Mouse (Mus musculus) embryonic stem cell, embryonic (primary cell): ENCODE measurements at regions not wholly inside any gene's neighbourhood (a gene's known extent, or its start where the extent isn't known, plus 50 kb on each side); places are given as distances from the start of the nearest gene placed in this dataset.

Experiments
- CTCF ChIA-PET, 4 experiments: fragments of 300-600 bp in 2 of 4; fragments of 350-600 bp in 2 of 4; sonication (Branson Sonifier 250); formaldehyde crosslinking; loops; one replicate each; lab custom pipeline; 2022; ENCODE audit warnings: inconsistent platforms in 2 of 4; lab: Charles Lee
- POLR2A ChIA-PET, 4 experiments: fragments of 300-600 bp in 2 of 4; fragments of 350-600 bp in 2 of 4; sonication (Branson Sonifier 250); formaldehyde crosslinking; loops; one replicate each; lab custom pipeline; 2022; ENCODE audit warnings: antibody characterized with exemption in 4 of 4, inconsistent platforms in 1 of 4; lab: Charles Lee

- ChIA-PET POLR2A (interaction anchor here in 1 of 4 experiments (1.0 kb wide), 1 partner anchor 21 kb away, joined by 3 read pairs; no protein-coding TSS in a partner anchor), CTCF (interaction anchor here (0.5 to 1.5 kb wide), 8 partner anchors 9 to 1068 kb away, joined by 3 to 8 read pairs (median 4); no protein-coding TSS in a partner anchor)
Observed at GRCm38 (mm10) chr2:133020173-133020837, 74.6 kb upstream of the Fermt1 start.

DNA sequence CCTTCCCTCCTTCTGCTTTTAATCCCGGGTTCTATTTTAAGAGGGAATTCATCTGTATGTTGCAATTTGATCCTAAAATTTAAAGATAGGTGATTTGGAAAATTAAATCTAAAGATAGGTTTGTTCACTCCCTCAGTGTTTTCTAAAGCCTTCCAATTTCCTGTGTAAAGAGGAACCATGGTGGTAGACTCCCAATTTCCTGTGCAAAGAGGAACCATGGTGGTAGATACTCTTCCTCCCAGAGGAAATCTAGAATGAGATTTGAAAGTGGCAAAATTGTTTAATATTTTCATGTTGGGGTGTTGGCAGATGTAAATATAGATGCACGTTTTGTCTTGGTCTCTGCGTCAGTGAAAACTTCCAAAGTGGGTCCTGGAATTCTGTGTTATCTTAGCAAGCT lies 75.5 kb upstream of the Fermt1 start:
- ChIA-PET POLR2A (no interaction called here), CTCF (no interaction called here)

DNA sequence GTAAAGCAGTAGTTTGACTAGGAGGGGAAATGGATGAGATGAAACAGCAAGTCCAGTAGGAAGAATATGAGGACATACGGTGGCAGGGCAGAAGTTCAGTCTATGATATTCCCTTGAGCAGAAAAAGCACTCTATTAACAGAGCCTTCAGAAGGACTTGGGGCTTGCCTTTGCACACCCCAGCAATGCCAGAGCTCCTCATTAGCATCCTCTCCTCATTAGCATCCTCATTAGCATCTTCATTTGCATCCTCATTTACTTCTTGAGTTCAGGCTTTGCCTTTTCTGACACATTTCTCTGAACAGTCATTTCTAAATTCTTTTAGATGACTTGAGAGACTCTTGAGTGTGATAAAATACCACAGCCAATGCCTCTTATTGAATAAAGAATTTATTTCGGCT lies 81.3 kb upstream of the Fermt1 start:
- CTCF ChIA-PET = interaction anchor here in 1 of 4 experiments (1.0 kb wide), 1 partner anchor 58 kb away, joined by 3 read pairs; no protein-coding TSS in a partner anchor
- POLR2A ChIA-PET = interaction anchor here in 1 of 4 experiments (0.6 kb wide), 1 partner anchor 77 kb away, joined by 4 read pairs; no protein-coding TSS in a partner anchor

DNA sequence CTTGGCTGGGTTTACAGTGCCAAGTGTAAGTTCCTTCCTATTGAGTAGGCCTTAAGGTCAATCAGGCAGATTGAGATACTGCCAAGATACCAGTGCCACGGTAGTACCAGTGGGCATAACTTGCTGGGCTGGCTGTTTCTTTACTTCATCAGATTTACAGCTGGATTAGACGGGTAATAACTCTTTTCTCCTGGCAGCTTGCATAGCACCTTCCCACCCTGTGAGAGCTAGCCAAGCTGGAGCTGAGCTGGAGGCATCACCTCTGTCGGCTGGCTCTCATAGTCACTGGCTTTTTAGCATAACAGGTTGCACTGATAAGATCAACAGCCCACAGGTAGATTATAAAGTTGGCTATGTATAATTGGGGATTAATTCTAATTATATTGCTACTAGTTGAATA lies 89.7 kb upstream of the Fermt1 start:
- ChIA-PET CTCF (no interaction called here), POLR2A (no interaction called here)

DNA sequence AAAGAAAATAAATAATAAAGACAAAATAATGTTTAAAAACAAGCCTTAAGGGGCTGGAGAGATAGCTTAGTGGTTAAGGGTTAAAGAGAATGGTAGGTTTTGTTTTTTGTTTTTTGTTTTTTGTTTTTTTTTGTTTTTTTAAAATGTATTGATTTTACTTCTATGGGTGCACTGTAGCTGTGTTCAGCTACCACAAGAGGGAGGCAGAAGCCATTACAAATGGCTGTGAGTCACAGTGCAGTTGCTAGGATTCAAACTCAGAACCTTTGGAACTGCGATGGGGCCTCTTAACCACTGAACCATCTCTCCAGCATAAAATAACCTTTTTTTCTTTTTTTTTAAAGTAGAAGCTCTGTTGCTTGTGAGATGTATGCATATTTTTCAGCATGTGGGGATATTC lies 95.0 kb upstream of the Fermt1 start:
- CTCF ChIA-PET = interaction anchor here in 1 of 4 experiments (0.5 to 0.6 kb wide), 2 partner anchors 13 to 99 kb away, joined by 3 to 8 read pairs; no protein-coding TSS in a partner anchor
- POLR2A ChIA-PET = interaction anchor here in 1 of 4 experiments (1.0 to 1.2 kb wide), 2 partner anchors 21 to 22 kb away, joined by 3 read pairs; no protein-coding TSS in a partner anchor

- ChIA-PET CTCF (interaction anchor here in 2 of 4 experiments (0.5 to 0.6 kb wide), 2 partner anchors 31 to 126 kb away, joined by 3 to 8 read pairs; no protein-coding TSS in a partner anchor), POLR2A (no interaction called here)
Observed at GRCm38 (mm10) chr2:133077698-133078356, 132.1 kb upstream of the Fermt1 start.

DNA sequence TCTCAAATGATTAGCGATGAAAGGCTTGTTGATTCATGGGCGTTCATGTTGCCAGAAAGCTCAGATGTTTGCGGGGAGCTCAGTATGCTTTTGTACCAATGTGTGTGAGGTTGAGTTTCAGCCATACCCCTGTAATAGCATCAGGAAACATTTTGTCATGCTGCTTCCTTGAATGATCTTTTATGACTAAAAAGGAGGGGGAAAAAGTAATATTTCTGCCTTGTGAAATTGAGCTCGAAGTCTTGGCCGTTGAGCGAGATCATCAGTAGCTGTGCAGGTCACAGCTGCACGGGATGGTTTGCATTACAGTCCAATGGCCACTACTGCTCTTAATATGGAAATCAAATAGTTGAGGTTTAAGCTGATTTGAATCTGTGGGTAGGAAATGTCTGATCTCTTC lies 145.3 kb upstream of the Fermt1 start:
- POLR2A ChIA-PET = interaction anchor here in 1 of 4 experiments (0.9 kb wide), 1 partner anchor 12 kb away, joined by 3 read pairs; no protein-coding TSS in a partner anchor
- CTCF ChIA-PET = no interaction called here

- ChIA-PET POLR2A (interaction anchor here in 1 of 4 experiments (0.7 kb wide), 1 partner anchor 211 kb away, joined by 4 read pairs; no protein-coding TSS in a partner anchor), CTCF (interaction anchor here (0.6 to 1.4 kb wide), 15 partner anchors 10 to 991 kb away, joined by 3 to 14 read pairs (median 5); no protein-coding TSS in a partner anchor)
Observed at GRCm38 (mm10) chr2:133113642-133114041, 167.9 kb upstream of the Fermt1 start.

DNA sequence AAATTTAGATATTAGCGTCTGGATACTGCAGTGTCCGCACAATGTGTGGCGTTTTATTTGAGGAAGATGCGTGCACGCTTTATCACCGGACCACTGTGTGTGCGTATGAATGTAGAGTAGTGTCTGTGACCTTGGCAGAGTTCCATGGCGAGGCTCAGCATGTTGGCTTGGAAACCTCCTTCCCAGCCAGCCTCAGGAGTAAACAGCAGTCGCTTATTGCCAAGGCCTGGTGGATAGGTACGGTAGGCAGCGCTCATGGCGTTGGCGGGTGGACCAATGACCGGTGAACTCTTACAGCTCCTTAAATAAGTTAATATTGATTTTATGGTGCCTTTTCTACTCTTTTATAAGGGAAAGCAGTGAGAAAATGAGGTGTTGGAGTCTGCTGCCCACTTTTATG lies 172.9 kb upstream of the Fermt1 start:
- POLR2A ChIA-PET = no interaction called here
- CTCF ChIA-PET = no interaction called here

DNA sequence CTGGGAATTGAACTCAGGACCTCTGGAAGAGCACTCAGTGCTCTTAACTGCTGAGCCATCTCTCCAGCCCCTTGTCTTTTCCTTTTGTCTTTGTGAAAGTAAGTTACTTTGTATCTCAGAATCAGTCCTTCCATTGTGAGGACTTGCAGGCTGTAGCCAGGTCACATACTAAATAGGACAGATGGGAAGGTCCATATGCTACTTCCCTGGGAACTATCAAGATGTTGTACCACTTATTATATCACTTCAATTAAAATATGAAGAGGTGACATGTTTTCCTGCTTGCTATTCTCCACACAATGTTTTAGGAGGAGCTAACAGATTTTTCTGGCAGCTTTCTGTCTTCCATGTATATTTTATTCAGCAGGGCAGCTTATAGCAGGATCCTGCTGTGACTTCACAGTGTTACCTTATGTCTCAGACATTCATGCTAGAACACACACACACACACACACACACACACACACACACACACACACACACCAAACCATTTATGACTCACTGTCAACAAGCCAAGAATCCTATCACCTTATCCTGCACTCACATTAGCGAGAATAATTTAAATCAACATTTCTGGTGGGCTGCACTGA lies 179.6 kb upstream of the Fermt1 start:
- POLR2A ChIA-PET = no interaction called here
- CTCF ChIA-PET = interaction anchor here in 1 of 4 experiments (0.7 kb wide), 1 partner anchor 11 kb away, joined by 4 read pairs; no protein-coding TSS in a partner anchor

DNA sequence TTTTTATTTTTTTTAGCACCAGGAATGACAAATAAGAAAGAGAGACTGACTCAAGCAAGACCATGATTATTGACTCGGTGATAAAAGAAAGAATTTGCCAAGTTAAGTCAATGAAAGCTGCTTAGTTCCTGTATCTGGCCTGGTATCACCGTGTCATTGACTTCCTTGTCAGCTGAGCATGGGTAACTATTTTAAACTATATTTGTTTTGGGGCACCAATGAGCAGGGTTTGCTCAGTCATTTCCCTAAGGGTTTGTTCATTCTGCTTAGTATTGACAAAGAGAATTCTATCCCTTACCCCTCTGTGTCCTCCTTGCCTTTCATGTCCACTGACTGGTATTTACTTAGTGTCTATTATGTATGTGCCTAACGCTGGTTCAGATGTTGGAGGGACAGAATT lies 189.2 kb upstream of the Fermt1 start:
- ChIA-PET CTCF (no interaction called here), POLR2A (no interaction called here)

DNA sequence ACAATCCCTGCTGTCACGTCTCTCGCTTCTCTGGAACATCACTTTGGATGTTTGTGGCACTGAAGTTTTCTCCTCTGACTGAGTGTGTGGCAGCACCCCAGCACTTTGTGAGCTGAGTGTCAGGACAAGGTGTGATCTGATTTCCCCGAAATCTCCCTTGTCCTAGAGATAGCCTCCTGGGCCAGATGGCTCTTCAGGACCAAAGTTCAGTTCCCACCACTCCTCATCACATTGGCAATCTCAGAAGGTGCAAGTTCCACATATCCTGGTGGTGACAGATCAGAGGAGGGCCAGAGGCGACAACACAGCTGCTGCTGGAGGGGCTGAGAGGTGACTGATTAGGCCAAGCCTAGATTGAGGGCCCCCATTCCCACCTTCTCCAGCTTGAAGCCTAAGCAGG lies 193.2 kb upstream of the Fermt1 start:
- ChIA-PET POLR2A (interaction anchor here in 1 of 4 experiments (0.6 kb wide), 1 partner anchor 121 kb away, joined by 3 read pairs; no protein-coding TSS in a partner anchor), CTCF (no interaction called here)

- CTCF ChIA-PET = interaction anchor here in 2 of 4 experiments (0.7 to 1.0 kb wide), 2 partner anchors 15 to 184 kb away, joined by 3 to 4 read pairs; no protein-coding TSS in a partner anchor
- POLR2A ChIA-PET = no interaction called here
Observed at GRCm38 (mm10) chr2:133141341-133142035, 195.8 kb upstream of the Fermt1 start.

DNA sequence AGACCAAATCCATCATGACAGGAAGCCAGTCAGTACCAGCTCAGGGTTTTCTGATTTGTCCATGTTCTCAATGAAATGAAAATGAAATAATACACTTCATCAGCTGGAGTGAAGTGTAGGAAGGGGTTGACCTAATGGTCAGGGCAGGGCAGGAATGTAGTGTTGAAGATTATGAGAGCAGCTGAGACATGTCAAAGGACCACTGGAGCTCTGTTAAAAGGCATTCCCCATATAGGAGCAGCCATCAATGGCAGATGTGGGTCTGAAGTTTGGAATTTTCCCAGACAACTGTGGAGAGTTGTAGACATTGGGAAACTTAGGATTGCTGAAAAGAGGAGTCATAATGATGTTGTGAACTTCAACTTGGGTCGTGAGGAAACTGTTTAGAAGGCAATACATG lies 206.8 kb upstream of the Fermt1 start:
- ChIA-PET POLR2A (no interaction called here), CTCF (no interaction called here)

DNA sequence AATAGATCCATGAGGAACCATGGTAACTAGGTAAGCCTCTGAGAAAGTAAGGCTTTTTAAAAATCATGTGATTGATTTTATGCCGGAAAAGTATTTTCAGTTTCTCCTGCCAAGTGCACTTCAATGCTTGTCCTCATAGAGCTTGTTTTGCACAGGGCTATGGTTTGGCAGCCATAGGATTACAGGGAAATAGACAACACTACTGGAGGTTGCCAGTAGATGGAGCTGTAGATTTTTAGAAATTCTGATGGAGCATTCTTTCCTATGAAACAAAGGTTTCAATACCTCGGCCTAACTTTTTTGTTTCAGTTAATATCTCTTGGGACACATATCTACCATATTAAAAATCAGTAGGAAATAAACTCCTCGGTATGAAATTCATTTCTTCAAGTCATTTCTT lies 210.8 kb upstream of the Fermt1 start:
- ChIA-PET CTCF (interaction anchor here in 2 of 4 experiments (0.7 to 1.5 kb wide), 6 partner anchors 12 to 192 kb away, joined by 3 read pairs; no protein-coding TSS in a partner anchor), POLR2A (interaction anchor here in 2 of 4 experiments (0.6 to 1.3 kb wide), 2 partner anchors 190 to 398 kb away, joined by 3 read pairs; no protein-coding TSS in a partner anchor)

GRCm38 (mm10) chr2:133158206-133158605 lies 212.5 kb upstream of the Fermt1 start:
- CTCF ChIA-PET = interaction anchor here in 2 of 4 experiments (0.6 kb wide), 2 partner anchors 11 to 58 kb away, joined by 3 to 4 read pairs; no protein-coding TSS in a partner anchor
- POLR2A ChIA-PET = no interaction called here

- ChIA-PET POLR2A (no interaction called here), CTCF (no interaction called here)
Observed at GRCm38 (mm10) chr2:133159398-133159797, 213.7 kb upstream of the Fermt1 start.

DNA sequence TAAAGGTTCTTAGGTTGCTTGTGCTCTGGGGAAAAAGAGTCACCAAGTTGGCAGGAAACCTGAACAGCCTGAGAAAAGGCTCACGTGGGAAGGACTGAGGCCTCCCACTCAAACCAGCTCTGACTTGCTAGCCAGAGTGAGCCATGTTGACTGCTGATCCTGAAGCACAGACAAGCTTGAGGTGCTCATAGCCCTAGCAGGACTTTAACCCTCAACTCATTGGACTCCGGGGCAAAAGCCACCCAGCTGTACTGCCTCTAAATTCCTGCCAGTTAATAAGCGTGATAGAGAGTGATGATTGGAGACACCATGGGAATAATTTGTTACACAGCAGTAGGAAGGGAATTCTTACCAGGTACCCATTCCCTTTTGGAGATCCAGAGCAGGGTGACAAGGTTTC lies 230.7 kb upstream of the Fermt1 start:
- CTCF ChIA-PET = no interaction called here
- POLR2A ChIA-PET = no interaction called here

DNA sequence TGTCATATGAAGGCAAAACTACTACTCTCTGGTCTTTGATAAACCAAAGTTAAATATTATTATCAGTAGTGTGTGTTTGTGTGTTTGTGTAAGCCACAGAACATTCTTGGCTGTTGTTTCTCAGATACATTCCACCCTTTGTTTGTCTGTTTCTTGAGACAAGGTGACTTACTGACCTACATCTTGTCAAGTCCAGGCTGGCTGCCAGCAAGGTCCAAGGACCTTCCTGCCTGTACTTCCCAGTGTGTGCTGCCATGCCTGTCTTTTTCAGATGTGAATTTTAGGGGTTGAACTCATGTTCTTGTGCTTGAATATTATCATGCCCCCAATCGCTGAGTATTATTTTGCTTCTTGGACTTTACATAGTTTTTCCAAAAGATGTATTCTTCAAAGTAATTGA lies 235.5 kb upstream of the Fermt1 start:
- ChIA-PET POLR2A (no interaction called here), CTCF (no interaction called here)
